Mouse (Mus musculus): ENCODE data around the gene C6. TPM values are rescaled to one million over a fixed set of nuclear protein-coding genes. Genes with fewer than 3 reads are reported as not detected.

The C6 gene
- polyA plus RNA-seq, 1 experiment from 2014 or later: not detected

DNA sequence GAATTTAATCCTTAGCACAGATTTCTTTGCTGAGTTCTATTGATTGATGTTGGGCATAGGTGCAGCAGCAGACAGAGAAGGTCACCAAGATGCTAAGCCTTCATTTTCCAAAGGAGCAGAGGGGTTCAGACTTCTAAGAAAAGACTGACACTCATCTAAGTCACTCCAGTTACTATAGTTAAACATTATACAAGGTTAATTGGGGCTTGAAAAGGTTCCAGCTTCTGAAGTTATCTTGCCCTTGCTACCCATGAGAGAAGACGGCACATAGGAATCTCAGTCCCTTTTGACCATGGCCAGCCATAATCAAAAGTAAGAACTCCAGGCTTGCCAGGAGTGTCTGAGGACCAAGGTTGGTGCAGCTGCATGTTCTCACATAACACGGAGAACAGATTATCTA, 77.3 kb downstream of the C6 start:
- Histone ChIP-seq H3K4me2 (no peak overlapping the region), H3K9me3 (ENCODE audit: low read depth, low read length) (no peaks in the 10 kb centered on the region), H3K4me3 (ENCODE audit: low read depth, low read length) (no peak overlapping the region), H3K27me3 (ENCODE audit: insufficient read depth, low read length) (no peaks in the 10 kb centered on the region), H3K27ac (ENCODE audit: low read depth) (no peak overlapping the region), H3K36me3 (ENCODE audit: insufficient read depth) (no peaks in the 10 kb centered on the region), H3K4me1 (ENCODE audit: insufficient read depth) (no peaks in the 10 kb centered on the region), H3K9ac (no peak overlapping the region)
- ATAC-seq (ENCODE audit: insufficient read depth): no peak
- peak; percentile 14 for DNase-seq
- 60% methylated on average over 2 of the region's 2 CpGs for WGBS
- TF ChIP-seq CTCF (IDR thresholded peaks at IDR 0.05; ENCODE audit: low read depth): no peak

DNA sequence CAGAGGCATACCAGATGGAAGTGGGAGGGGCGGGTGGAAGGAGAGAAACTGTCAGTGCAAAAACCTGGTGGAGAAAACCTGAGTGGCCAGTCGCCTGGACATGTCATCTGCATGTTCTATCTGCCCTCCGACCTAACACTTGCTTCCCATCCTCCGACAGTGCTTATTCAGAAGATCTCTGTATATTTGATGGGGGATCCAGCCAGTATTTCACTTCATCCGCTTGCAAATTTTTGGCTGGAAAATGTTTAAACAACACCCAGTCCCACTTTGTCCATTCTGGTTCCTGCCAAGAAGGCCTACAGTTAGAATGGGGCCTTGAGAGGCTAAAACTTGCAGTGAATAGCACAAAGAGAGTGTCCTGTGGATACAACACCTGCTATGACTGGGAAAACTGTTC, 81.2 kb downstream of the C6 start:
- H3K4me1 ChIP-seq (ENCODE audit: insufficient read depth): no peaks in the 10 kb centered on the region
- no peak overlapping the region for H3K27ac ChIP-seq (ENCODE audit: low read depth)
- H3K9me3 ChIP-seq (ENCODE audit: low read depth, low read length): no peaks in the 10 kb centered on the region
- no peak overlapping the region for H3K9ac ChIP-seq
- ATAC-seq (ENCODE audit: insufficient read depth) (no peak), DNase-seq (no peak)
- no peaks in the 10 kb centered on the region for H3K27me3 ChIP-seq (ENCODE audit: insufficient read depth, low read length)
- TF ChIP-seq CTCF (IDR thresholded peaks at IDR 0.05; ENCODE audit: low read depth): no peak
- no peak overlapping the region for H3K4me3 ChIP-seq (ENCODE audit: low read depth, low read length)
- no peaks in the 10 kb centered on the region for H3K36me3 ChIP-seq (ENCODE audit: insufficient read depth)
- H3K4me2 ChIP-seq: no peak overlapping the region
- 71% methylated on average over 5 of the region's 5 CpGs for WGBS

GRCm38 (mm10) chr15:4814976-4815375, 88.0 kb downstream of the C6 start:
- H3K27me3 ChIP-seq (ENCODE audit: insufficient read depth, low read length): no peaks in the 10 kb centered on the region
- no peak for ATAC-seq (ENCODE audit: insufficient read depth)

DNA sequence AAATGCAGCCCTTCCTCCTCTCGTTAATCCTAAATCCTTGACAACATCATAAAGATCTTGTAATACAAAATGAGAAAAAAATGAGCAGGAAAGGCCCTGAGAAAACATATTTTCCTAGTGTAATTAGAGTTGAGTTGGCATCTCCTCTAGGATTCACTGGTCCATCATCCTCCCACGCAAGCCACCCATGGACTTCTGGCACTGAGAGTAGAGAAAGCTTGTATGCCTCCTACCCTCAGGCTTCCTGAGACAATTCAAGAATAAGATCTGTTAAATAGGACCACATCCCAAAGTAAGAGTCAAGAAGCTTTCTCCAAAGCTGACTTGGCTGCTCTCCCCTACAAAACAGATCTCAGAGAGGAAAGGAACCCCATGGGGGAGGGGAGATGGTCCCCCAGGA, 88.7 kb downstream of the C6 start:
- no peak overlapping the region for H3K27ac ChIP-seq (ENCODE audit: low read depth)
- 91% methylated on average over 2 of the region's 2 CpGs for whole genome bisulfite sequencing
- TF ChIP-seq CTCF (IDR thresholded peaks at IDR 0.05; ENCODE audit: low read depth): no peak
- ATAC-seq (ENCODE audit: insufficient read depth) (no peak), DNase-seq (no peak)
- no peak overlapping the region for H3K9ac ChIP-seq
- H3K36me3 ChIP-seq (ENCODE audit: insufficient read depth): no peaks in the 10 kb centered on the region
- H3K9me3 ChIP-seq (ENCODE audit: low read depth, low read length): no peaks in the 10 kb centered on the region; the same call in 1 of the 2 replicates
- no peaks in the 10 kb centered on the region for H3K4me1 ChIP-seq (ENCODE audit: insufficient read depth)
- no peak overlapping the region for H3K4me2 ChIP-seq
- H3K4me3 ChIP-seq (ENCODE audit: low read depth, low read length): no peak overlapping the region
- H3K27me3 ChIP-seq (ENCODE audit: insufficient read depth, low read length): no peaks in the 10 kb centered on the region

More at GRCm38 (mm10) chr15:4814976-4815375, 88.0 kb downstream of the C6 start:
- no peak for TF ChIP-seq CTCF (IDR thresholded peaks at IDR 0.05; ENCODE audit: low read depth)
- no peaks in the 10 kb centered on the region for H3K4me1 ChIP-seq (ENCODE audit: insufficient read depth)
- no peak overlapping the region for H3K27ac ChIP-seq (ENCODE audit: low read depth)
- no peak overlapping the region for H3K4me3 ChIP-seq (ENCODE audit: low read depth, low read length)
- 88% methylated on average over 5 of the region's 5 CpGs for WGBS
- H3K9ac ChIP-seq: no peak overlapping the region
- H3K9me3 ChIP-seq (ENCODE audit: low read depth, low read length): no peaks in the 10 kb centered on the region; the same call in 1 of the 2 replicates
- H3K36me3 ChIP-seq (ENCODE audit: insufficient read depth): no peaks in the 10 kb centered on the region
- no peak overlapping the region for H3K4me2 ChIP-seq
- DNase-seq: no peak

DNA sequence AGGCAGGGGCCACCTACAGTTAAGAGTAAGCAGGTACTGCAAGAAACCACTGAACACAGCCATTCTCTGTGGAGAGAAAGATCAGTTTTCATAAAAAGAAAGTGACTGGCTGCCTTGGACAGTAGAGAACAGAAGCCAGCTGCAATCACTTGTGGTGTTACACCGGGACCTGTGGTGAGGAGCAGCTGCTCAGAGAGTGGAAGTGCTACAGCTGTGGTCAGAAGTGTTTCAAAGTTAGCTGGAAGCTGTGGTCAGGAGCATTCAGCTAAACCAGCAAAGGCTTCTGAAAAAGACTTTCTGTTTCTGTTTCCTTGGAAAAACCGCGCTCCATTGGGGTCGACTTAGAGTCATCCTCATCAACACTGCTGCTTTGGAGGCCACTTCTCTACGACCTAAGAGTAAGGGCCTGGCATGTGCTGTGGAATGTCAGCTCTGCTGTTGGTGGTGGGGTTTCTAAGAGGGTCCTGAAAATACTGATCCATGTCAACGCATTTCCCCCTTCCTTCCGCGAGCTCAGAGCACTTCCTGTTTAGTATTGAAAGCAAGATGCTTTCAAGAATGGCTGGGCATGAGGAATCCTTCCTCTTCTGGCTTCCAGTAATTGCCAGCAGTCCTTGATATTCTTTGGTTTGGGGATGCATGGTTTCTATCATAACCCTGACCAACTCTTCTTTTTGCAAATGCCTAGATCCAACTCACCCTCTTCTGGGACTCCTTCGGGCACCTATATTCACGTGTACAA, 89.9 kb downstream of the C6 start:
- H3K4me1 ChIP-seq (ENCODE audit: insufficient read depth): no peaks in the 10 kb centered on the region
- no peaks in the 10 kb centered on the region for H3K27me3 ChIP-seq (ENCODE audit: insufficient read depth, low read length)
- WGBS: 78% methylated on average over 10 of the region's 10 CpGs
- no peak for TF ChIP-seq CTCF (IDR thresholded peaks at IDR 0.05; ENCODE audit: low read depth)
- no peaks in the 10 kb centered on the region; the same call in 1 of the 2 replicates for H3K9me3 ChIP-seq (ENCODE audit: low read depth, low read length)
- no peaks in the 10 kb centered on the region for H3K36me3 ChIP-seq (ENCODE audit: insufficient read depth)
- no peak overlapping the region for H3K27ac ChIP-seq (ENCODE audit: low read depth)
- ATAC-seq (ENCODE audit: insufficient read depth) (no peak), DNase-seq (peak; percentile 16)
- no peak overlapping the region for H3K4me3 ChIP-seq (ENCODE audit: low read depth, low read length)
- no peak overlapping the region for H3K9ac ChIP-seq
- H3K4me2 ChIP-seq: no peak overlapping the region

- ATAC-seq (ENCODE audit: insufficient read depth): no peak
- WGBS: 18% methylated on average over 3 of the region's 3 CpGs
- no peak for TF ChIP-seq CTCF (IDR thresholded peaks at IDR 0.05; ENCODE audit: low read depth)
- DNase-seq: peak; percentile 5
- H3K27ac ChIP-seq (ENCODE audit: low read depth): no peak overlapping the region
- no peaks in the 10 kb centered on the region for H3K27me3 ChIP-seq (ENCODE audit: insufficient read depth, low read length)
- H3K4me3 ChIP-seq (ENCODE audit: low read depth, low read length): no peak overlapping the region
- H3K36me3 ChIP-seq (ENCODE audit: insufficient read depth): no peaks in the 10 kb centered on the region
- H3K4me1 ChIP-seq (ENCODE audit: insufficient read depth): no peaks in the 10 kb centered on the region
- H3K9ac ChIP-seq: no peak overlapping the region
- no peaks in the 10 kb centered on the region; the same call in 1 of the 2 replicates for H3K9me3 ChIP-seq (ENCODE audit: low read depth, low read length)
- H3K4me2 ChIP-seq: no peak overlapping the region
These were observed 91.5 kb downstream of the C6 start for GRCm38 (mm10) chr15:4818437-4818836.

DNA sequence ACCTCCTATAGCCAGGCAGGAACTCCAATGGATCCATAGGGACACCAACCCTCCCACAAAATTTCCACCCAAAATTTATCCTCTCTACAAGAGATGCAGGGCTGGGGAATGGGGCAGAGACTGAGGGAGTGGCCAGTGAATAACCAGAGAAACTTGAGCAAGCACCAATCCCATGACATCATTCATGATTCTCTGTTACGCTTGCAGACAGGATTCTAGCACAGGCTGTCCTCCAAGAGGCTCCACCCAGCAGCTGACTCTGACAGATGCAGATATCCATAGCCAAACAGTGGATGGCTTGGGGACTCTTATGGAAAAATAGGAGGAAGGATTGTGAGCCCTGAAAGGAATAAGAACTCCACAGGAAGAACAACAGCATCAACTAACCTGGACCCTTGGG, 94.2 kb downstream of the C6 start:
- ATAC-seq (ENCODE audit: insufficient read depth) (no peak), DNase-seq (no peak)
- no peaks in the 10 kb centered on the region; the same call in 1 of the 2 replicates for H3K9me3 ChIP-seq (ENCODE audit: low read depth, low read length)
- no peak overlapping the region for H3K4me2 ChIP-seq
- H3K9ac ChIP-seq: no peak overlapping the region
- no peak overlapping the region for H3K4me3 ChIP-seq (ENCODE audit: low read depth, low read length)
- H3K27me3 ChIP-seq (ENCODE audit: insufficient read depth, low read length): no peaks in the 10 kb centered on the region
- 68% methylated on average over 1 of the region's 1 CpGs for WGBS
- no peaks in the 10 kb centered on the region for H3K4me1 ChIP-seq (ENCODE audit: insufficient read depth)
- no peak overlapping the region for H3K27ac ChIP-seq (ENCODE audit: low read depth)
- TF ChIP-seq CTCF (IDR thresholded peaks at IDR 0.05; ENCODE audit: low read depth): no peak
- H3K36me3 ChIP-seq (ENCODE audit: insufficient read depth): no peaks in the 10 kb centered on the region
